18 mouse cellular contexts compared by ENCODE assay signal in the genomic region with DNA sequence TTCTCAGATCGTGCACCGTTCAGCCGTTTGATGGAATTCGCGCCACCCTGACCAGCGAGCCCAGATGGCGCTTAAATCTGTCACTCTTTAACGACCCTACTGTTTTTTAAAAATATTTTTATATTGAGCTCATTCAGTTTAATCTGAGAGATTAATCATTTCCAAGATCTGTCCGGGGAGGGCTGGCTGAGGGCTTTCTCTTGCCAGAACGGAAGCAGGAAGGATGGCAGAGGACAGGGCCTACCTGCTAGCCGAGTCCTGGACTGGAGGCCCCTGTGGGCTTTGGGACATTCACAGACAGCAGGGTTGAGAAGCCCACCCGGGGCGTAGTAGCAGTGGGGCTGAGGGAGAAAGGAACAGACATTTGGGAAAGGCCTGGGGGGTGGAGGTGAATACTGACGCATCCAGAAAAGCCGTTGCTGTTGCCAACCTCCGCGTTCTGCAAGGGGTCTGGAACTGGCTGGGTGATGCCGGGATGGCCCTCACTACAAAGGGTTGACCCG. TPM values are rescaled to one million over a fixed set of nuclear protein-coding genes. Genes with fewer than 3 reads are reported as not detected.
DNase-seq lines count a peak whose midpoint lies in the region; ATAC-seq and TF ChIP-seq lines count a peak whose summit lies in the region.
"Had no signal": no experiment of that assay in that cellular context is flagged by ENCODE, and none has a peak within 500 bp of the region (broad histone marks: within the 10 kb centered on the region; RNA-seq: fewer than 3 reads in every experiment).

No protein-coding gene starts in this region.

- no peaks in the 10 kb centered on the region for H3K9me3 ChIP-seq in hindbrain, embryonic 16.5 days (ENCODE audit: control insufficient read depth, low read length)
- no peaks in the 10 kb centered on the region for H3K9me3 ChIP-seq in hindbrain, embryonic 12.5 days (replicated peaks)
- no peaks in the 10 kb centered on the region for H3K9me3 ChIP-seq in forebrain, embryonic 16.5 days (ENCODE audit: control insufficient read depth, low read length)
- H3K9me3 ChIP-seq: embryonic facial prominence, embryonic 12.5 days; heart, embryonic 12.5 days had no signal

- no peak overlapping the region for H3K4me3 ChIP-seq in hindbrain, embryonic 16.5 days (ENCODE audit: low read length)
- H3K4me3 ChIP-seq in hindbrain, embryonic 12.5 days = no peak overlapping the region
- H3K4me3 ChIP-seq in kidney, adult 2 months (ENCODE audit: insufficient read depth, low read depth, low read length) = no peak overlapping the region
- no peak overlapping the region for H3K4me3 ChIP-seq in forebrain, embryonic 16.5 days (replicated peaks; ENCODE audit: low read length)
- H3K4me3 ChIP-seq: embryonic facial prominence, embryonic 12.5 days; heart, embryonic 12.5 days had no signal

- peaks cover 12% of the 10 kb centered on the region for H3K27me3 ChIP-seq in hindbrain, embryonic 16.5 days (replicated peaks; ENCODE audit: control insufficient read depth, insufficient read depth, low read length)
- peaks cover 26% of the 10 kb centered on the region for H3K27me3 ChIP-seq in hindbrain, embryonic 12.5 days
- H3K27me3 ChIP-seq in kidney, adult 2 months (replicated peaks; ENCODE audit: control insufficient read depth, insufficient read depth, low read length) = no peaks in the 10 kb centered on the region
- peaks cover 6% of the 10 kb centered on the region for H3K27me3 ChIP-seq in forebrain, embryonic 16.5 days (replicated peaks; ENCODE audit: control insufficient read depth, insufficient read depth, low read length)

- no peak overlapping the region for H3K4me2 ChIP-seq in hindbrain, embryonic 16.5 days (ENCODE audit: low read length)
- H3K4me2 ChIP-seq in hindbrain, embryonic 12.5 days (replicated peaks) = no peak overlapping the region
- H3K4me2 ChIP-seq in forebrain, embryonic 16.5 days (ENCODE audit: low read length) = no peak overlapping the region
- H3K4me2 ChIP-seq: embryonic facial prominence, embryonic 12.5 days; heart, embryonic 12.5 days had no signal

- TF ChIP-seq CTCF in kidney, adult 2 months (conservative IDR thresholded peaks at IDR 0.05; ENCODE audit: insufficient read depth, insufficient read length, low read depth, low read length) = no peak

- no peak overlapping the region for H3K27ac ChIP-seq in hindbrain, embryonic 16.5 days (ENCODE audit: low read depth, low read length)
- no peak overlapping the region for H3K27ac ChIP-seq in hindbrain, embryonic 12.5 days
- H3K27ac ChIP-seq in kidney, adult 2 months (ENCODE audit: insufficient read depth, low read depth, low read length) = no peak overlapping the region
- H3K27ac ChIP-seq in forebrain, embryonic 16.5 days (ENCODE audit: low read length) = no peak overlapping the region
- H3K27ac ChIP-seq: embryonic facial prominence, embryonic 12.5 days; liver, embryonic 14.5 days had no signal

- no peak for TF ChIP-seq POLR2A in kidney, adult 2 months (IDR thresholded peaks at IDR 0.05; ENCODE audit: low read depth, low read length)

- ATAC-seq in hindbrain, embryonic 16.5 days = no peak
- ATAC-seq in hindbrain, embryonic 12.5 days (ENCODE audit: low FRiP score) = no peak
- ATAC-seq in forebrain, embryonic 16.5 days = no peak
- ATAC-seq: activated CD4-positive, CD25-positive, alpha-beta regulatory T cell, adult 4 months; intestine, embryonic 16.5 days had no signal

- H3K36me3 ChIP-seq in hindbrain, embryonic 16.5 days (ENCODE audit: control insufficient read depth, insufficient read depth, low read length) = no peaks in the 10 kb centered on the region
- H3K36me3 ChIP-seq in hindbrain, embryonic 12.5 days = no peaks in the 10 kb centered on the region
- no peaks in the 10 kb centered on the region for H3K36me3 ChIP-seq in kidney, adult 2 months (ENCODE audit: control insufficient read depth, insufficient read depth, low read length)
- no peaks in the 10 kb centered on the region for H3K36me3 ChIP-seq in forebrain, embryonic 16.5 days (ENCODE audit: control insufficient read depth, insufficient read depth)
- H3K36me3 ChIP-seq: embryonic facial prominence, embryonic 12.5 days; heart, embryonic 12.5 days had no signal

- 0 out of 2 replicates have a peak overlapping the region, but pooled peaks have one; percentile 11 for H3K9ac ChIP-seq in hindbrain, embryonic 16.5 days (ENCODE audit: low read depth, low read length)
- H3K9ac ChIP-seq in hindbrain, embryonic 12.5 days = no peak overlapping the region
- H3K9ac ChIP-seq in forebrain, embryonic 16.5 days (replicated peaks; ENCODE audit: low read depth, low read length) = no peak overlapping the region
- H3K9ac ChIP-seq: embryonic facial prominence, embryonic 12.5 days; heart, embryonic 12.5 days; liver, embryonic 14.5 days had no signal

- 59% methylated on average over 19 of the region's 19 CpGs for WGBS in hindbrain, embryonic 16.5 days
- 80% methylated on average over 19 of the region's 19 CpGs for WGBS in hindbrain, embryonic 12.5 days
- WGBS in kidney, adult 2 months = 42% methylated on average over 19 of the region's 19 CpGs
- WGBS in forebrain, embryonic 16.5 days = 75% methylated on average over 19 of the region's 19 CpGs

- peak; percentile 76 for DNase-seq in cerebellum, adult 8-10 months
- DNase-seq in kidney, adult 2 months = peak; percentile 79
- peak; percentile 38 to 59 for DNase-seq in kidney, postnatal 25 days
- no peak for DNase-seq in adrenal gland, postnatal 4 days (ENCODE audit: low spot score in 2 of 2)
- DNase-seq in gastrocnemius, postnatal 10 days = no peak
- DNase-seq: adrenal gland, postnatal 36 days; gastrocnemius, postnatal 36 days; heart, postnatal 4 days; lung, postnatal 10 days; right cerebral cortex, postnatal 25 days had no signal

- H3K4me1 ChIP-seq in hindbrain, embryonic 16.5 days (ENCODE audit: control insufficient read depth, insufficient read depth, low read depth, low read length) = no peaks in the 10 kb centered on the region
- H3K4me1 ChIP-seq in hindbrain, embryonic 12.5 days = peaks cover 13% of the 10 kb centered on the region
- H3K4me1 ChIP-seq in kidney, adult 2 months (ENCODE audit: control insufficient read depth, insufficient read depth, low read length) = no peaks in the 10 kb centered on the region
- H3K4me1 ChIP-seq in forebrain, embryonic 16.5 days (replicated peaks; ENCODE audit: control insufficient read depth, insufficient read depth, low read length) = peaks cover 6% of the 10 kb centered on the region; the same call in 1 of the 2 replicates
- H3K4me1 ChIP-seq: heart, embryonic 12.5 days had no signal

RNA-seq across cellular contexts. Expression of gene Clybl, which starts 51.8 kb away (rescaled TPM):
- polyA plus RNA-seq in hindbrain, embryonic 16.5 days (2015; fragmentation: Nextera tagmentation; extraction: Ambion mirVana) = 15.7 and 21.6 TPM in 2 replicates
- 16.5 and 20.3 TPM in 2 replicates for polyA plus RNA-seq in hindbrain, embryonic 12.5 days (2016; fragmentation: Nextera tagmentation; extraction: Ambion mirVana)
- polyA plus RNA-seq in kidney, adult 2 months (2012; rRNA removed) = 62.1 and 66.7 TPM in 2 replicates
- total RNA-seq in adrenal gland, postnatal 4 days (2021) = 10 to 100 TPM; 42.9 to 48.9 TPM
- polyA plus RNA-seq in forebrain, embryonic 16.5 days (2015; fragmentation: Nextera tagmentation; extraction: Ambion mirVana) = 7.5 and 8.4 TPM in 2 replicates
- total RNA-seq in gastrocnemius, postnatal 10 days (2021) = 10 to 100 TPM; 61.4 to 66.2 TPM

Comparison
In these comparisons a context has a peak if more than half of its experiments do, and no peak if none do; other contexts are left out.
1. DNase-seq: peak in cerebellum, adult 8-10 months (single experiment), kidney, adult 2 months (single experiment) and kidney, postnatal 25 days (2 of 2); none in adrenal gland, postnatal 4 days (0 of 2) and gastrocnemius, postnatal 10 days (single experiment).